In the genomic region with DNA sequence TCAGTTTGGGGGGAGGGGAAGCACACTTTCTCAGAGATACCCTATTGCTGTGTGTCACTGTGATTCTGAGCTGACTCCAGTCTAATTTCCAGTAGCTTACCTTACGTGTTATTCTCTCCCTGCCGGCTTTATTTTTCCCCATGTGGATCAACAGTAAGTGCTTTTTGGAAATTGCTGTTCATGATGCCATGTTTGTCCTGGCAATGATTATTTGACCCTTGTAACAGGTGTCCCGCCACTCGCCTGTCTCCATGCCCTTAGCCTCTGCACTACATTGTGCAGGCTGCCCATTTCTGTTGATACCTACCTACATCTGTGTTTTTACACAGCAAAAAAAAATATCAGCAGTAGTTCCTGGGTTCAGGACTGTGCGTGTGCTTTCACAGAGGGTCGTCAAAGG, we compare ENCODE assay signal across 15 mouse cellular contexts.
"Had no signal": no experiment of that assay in that cellular context is flagged by ENCODE, and none has a peak within 500 bp of the region (broad histone marks: within the 10 kb centered on the region; RNA-seq: fewer than 3 reads in every experiment).

No protein-coding gene starts in this region.

- H3K4me2 ChIP-seq: lung, embryonic 15.5 days; midbrain, embryonic 13.5 days; midbrain, embryonic 15.5 days; neural tube, embryonic 12.5 days; stomach, embryonic 15.5 days had no signal

- DNase-seq: lung, adult 2 months; lung, postnatal 36 days; right cerebral cortex, postnatal 14 days; thymus, adult 2 months; thymus, postnatal 25 days; thymus, postnatal 4 days had no signal

- H3K4me3 ChIP-seq: lung, embryonic 15.5 days; megakaryocyte, embryonic 14.5 days; midbrain, embryonic 13.5 days; midbrain, embryonic 15.5 days; neural tube, embryonic 12.5 days; stomach, embryonic 15.5 days had no signal

- H3K27me3 ChIP-seq: lung, embryonic 15.5 days; midbrain, embryonic 13.5 days; midbrain, embryonic 15.5 days; neural tube, embryonic 12.5 days; stomach, embryonic 15.5 days had no signal

- H3K9me3 ChIP-seq: lung, embryonic 15.5 days; megakaryocyte, embryonic 14.5 days; midbrain, embryonic 13.5 days; midbrain, embryonic 15.5 days; neural tube, embryonic 12.5 days; stomach, embryonic 15.5 days had no signal

- H3K4me1 ChIP-seq: stomach, embryonic 15.5 days had no signal

- ATAC-seq: lung, postnatal 0 days; midbrain, embryonic 13.5 days; midbrain, embryonic 15.5 days had no signal

- H3K27ac ChIP-seq: lung, embryonic 15.5 days; macrophage; midbrain, embryonic 15.5 days; neural tube, embryonic 12.5 days; stomach, embryonic 15.5 days; stomach, postnatal 0 days had no signal

- H3K36me3 ChIP-seq: lung, embryonic 15.5 days; midbrain, embryonic 13.5 days; midbrain, embryonic 15.5 days; neural tube, embryonic 12.5 days; stomach, embryonic 15.5 days had no signal

- H3K9ac ChIP-seq: lung, embryonic 15.5 days; midbrain, embryonic 15.5 days; neural tube, embryonic 12.5 days; stomach, embryonic 15.5 days had no signal
